Mouse (Mus musculus) cerebellum, adult 8-10 months (tissue): ENCODE results near the gene Neo1.

ENCODE experiments used
- DNase-seq: peaks from one replicate; pipeline ENCODE4 v3.0.0; 2022

Gene Neo1

DNA sequence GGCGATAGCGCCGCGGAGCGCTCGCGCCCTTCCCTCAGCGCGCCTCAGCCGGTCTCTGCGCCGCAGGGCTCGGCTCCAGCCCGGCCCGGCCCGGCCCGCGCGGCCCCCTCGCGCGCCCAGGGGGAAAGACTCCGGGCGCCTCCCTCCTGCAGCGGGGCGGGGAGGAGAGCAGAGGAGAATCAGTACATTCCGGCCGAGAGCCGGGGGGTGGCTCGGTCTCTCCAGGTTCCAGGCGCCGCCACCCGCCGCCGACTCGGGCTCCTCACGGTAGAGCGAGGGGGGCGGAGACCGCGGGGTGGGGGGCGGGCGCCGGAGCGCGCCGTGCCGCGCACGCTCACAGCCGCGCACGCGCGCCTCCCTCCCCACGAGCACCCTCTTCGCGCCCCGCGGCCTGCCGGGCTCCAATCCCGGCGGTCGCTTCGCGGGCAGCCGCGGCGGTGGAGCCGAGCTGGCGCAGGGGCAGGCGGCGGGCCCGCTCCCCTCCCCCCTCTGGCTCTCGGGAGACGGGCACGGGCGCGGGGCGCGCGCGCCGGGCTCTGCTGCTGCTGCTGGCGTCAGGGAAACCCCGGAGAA, at the start of gene Neo1:
Gene Neo1, minus strand, starts transcription at position 283 of the 573 bp plus-strand sequence.
- DNase-seq: peak; percentile 94

DNA sequence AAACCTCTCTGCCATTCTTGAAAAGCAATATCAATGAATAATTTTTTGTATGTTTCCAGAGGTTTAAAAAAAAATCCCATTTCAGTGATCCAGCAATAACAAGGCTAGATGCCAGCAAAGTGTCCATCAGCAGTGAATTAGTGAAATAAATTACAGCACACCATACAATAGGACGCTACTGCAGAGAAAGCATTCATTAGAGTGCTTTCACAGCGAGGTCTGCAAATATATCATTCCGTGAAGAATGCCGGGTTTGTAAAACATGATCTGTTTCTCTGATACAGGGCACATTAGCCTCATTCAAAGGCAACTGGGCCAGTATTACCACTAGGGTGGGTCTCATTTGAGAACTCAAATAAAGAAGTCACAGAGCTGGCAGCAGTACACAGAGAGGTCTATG, 39.4 kb upstream of the Neo1 start:
- no peak for DNase-seq

DNA sequence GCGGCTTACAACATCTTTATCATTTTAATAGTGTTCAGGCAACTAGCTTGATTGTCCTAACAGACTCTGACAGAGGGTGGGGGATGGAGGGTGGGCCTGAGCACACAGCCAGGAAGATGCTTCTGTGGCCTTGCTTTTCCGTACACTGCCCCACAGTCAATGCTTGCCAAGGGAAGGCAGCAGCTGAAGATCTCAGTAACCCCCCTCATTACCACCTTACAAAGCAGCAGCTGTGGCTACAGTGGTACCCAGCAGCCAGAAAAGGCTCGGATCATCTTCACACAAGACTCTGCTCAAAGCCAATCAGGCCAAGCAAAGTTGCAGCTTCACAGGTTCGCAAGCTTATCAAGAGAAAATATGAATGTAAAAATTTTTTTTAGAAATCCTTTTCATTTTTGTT, 37.6 kb upstream of the Neo1 start:
- DNase-seq: no peak

DNA sequence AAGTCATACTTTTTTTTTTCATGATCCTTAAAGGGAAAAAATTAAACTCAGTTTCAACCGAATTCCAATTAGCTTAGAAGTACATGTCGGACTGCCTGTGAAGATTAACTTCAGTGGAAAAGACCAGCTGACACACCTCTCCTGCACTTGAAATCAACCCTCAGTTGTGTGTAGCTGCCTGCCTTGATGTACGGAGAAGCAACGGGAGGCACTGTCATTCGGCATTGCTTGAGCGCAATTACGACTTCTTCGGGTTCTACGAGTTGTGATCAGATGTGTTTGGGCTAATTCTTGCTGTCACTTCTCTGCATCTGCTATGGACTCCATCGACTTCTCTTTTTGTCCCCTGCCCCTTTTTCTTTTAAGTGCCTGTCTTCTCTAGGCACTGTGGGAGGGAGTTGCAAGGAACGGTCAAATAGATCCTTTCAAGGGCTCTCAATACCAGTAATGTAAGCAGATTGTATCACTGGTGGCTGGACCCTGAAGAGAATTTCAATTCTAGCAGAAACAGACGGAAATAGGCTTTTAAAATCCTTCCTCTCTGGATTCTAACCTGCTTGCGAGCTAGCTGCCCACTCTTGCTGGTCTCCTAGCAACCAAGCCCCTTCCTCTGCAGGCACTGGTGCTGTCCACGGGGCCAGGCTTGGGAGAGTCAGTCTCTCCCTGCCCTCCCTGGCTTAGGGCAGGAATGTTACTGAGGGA, 36.0 kb upstream of the Neo1 start:
- no peak for DNase-seq

DNA sequence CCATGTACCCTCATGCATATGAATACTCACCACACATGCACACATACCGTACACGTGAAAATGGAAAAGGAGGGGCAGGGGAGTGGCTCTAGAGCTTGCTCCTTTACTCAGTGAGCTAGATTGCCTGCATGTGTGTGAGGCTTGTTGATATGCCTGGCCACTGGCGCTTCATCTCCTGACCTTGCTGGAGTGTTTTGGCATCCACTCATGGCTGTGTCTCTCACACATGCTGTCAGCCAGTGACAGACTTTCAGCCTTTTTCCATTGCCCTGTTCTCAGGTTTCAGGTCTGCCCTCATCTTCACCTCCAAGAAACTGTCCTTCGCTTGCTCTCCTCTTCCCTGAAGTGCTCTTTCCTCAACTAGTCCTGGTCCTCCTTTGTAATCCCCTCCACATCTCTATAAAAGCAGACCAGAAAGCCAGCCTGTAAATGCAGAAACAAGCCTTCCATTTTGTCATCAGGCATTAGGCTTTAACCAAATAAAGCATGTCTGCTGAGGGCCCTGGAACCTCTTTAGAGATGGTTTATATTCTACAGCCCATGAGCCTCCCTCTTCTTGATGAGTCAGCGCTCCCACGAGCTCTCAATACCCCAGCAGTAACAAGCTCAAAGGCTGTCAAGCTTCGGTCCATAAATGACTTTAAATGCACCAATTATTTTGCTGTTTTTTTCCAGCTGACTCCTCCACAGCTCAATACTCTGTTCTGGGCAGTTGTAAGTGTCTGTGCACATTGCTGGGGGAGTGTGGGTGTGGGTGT, 35.2 kb upstream of the Neo1 start:
- no peak for DNase-seq

DNA sequence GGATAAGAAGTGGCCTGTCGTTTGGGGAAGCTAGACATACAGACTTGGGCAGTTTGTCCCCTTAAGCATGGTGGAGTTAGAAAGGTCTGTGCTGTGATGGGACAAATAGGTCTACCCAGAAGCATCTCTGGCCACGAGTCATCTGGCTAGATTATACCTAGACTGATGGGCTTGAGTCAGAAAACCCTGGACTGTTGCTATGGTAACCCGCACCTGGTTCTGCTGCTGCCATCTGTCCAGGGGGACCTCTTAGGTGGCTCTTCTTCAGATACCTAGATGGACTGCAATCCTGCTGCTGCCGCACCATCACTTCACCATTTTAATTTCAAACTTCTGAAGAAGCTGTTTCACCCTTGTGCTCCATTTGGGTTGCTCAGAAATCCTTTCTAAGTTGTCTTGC, 34.0 kb upstream of the Neo1 start:
- no peak for DNase-seq

DNA sequence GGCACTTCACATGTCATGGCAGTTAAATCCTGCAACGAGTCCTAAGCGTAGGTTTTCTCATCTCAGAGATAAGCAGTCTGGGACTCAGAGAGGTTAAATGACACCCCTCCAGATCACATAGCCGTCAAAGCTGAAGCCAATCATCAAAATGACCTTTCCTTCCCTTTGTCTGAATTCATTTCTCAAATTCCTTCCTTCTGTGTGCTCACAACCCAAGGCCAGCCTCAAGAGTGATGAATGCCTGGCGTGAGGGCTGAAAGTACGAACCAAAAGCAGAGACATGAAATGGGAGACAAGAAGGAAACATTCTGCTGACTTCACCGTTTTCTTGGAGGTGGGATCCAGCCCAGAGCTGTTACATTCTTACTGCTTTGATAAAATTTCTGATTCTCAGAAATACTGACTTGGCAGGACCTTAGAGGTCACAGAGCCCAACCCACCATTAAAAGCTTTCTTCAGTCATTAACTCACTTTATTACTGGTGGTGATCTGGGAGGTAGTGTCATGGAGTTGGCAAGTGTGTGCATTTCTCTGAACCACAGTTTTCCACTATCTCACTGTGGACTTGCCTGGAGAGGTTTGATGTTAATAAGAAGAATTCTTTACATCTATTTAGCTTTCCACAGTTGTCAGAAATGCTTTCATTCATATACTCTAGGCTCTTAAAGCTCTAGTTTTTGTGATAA, 29.5 kb upstream of the Neo1 start:
- DNase-seq: no peak

DNA sequence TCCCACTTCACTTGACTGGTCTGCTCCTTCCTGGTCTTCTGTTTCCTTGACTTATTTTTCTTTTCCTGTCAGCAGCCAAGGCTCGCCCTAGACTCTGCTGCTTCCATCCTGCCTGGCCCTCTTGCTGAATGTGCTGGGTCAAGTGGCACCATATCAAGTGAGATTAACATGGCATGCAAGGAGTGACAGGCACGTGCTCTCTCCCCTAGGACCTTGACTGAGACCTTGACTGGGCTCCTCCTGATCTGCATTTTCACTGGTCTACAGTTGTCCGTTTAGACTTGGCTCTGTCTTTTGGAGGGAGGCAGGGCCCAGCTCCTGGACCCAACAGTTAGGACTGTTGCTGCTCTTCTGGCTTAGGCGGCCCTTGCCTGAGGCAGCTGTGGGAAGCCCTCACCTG, 26.2 kb upstream of the Neo1 start:
- DNase-seq: no peak

DNA sequence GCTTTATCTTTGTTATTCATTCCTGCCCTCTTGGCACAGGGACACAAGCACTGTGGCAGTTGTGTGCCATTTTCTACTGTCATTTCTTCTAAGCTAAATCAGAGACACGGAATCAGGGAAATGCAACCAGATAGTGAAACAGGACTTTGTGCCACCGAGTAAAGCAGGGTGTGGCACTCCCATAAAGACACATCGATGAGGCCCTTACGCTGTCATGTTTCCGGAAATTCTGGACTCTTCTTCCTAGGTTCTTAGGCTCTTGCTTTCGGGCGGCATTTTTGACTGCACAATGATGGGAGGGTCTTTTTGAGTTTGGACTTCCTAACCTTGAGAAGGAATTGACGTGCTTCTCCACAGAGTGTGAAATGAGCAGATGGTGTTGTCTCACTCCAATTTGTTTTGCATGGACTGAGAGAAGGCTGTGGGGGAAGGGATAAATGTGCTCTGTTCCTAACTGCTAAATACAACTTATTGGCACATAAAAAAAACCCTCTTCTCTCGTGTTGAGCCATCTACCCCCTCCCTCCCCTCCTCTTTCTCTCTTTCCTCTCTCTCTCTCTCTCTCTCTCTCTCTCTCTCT, 23.9 kb upstream of the Neo1 start:
- DNase-seq: no peak

DNA sequence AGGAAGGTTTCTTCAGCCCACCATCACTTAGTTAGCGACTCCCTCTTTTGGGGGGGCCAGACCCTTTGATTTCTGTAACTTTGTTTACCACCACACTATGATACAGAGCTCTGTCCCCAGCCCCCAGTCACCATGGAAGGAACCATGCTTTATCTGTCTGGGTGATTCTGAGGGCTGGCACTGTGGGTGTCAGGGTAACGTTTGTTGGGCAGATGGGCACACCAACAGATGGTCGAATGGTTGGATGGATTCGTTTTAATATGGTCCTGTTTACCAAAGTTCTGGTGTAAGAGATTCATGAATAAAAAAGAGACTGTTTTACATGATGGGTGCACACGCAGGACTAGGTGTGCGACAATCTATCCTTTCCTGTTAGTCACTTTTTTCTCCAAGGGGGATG, 22.9 kb upstream of the Neo1 start:
- no peak for DNase-seq

DNA sequence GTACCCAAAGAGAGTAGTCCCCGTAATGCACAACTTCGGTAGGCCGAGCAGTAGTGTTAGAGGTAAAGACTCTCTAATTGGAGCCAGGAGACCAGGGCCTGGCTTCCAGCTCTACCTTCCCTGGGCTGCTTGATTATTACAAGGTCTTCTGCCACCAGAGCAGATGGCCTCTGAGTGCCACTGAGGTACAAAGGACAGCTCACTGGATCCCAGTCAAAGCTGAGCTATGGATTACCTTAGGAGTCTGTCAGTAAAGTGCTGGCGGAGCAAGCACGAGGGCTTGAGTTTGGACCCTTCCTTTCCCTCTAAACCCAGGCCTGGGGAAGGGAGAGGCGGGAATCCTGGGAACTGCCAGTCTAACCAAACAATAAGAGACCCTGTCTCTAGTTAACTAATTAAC, 21.8 kb upstream of the Neo1 start:
- no peak for DNase-seq

DNA sequence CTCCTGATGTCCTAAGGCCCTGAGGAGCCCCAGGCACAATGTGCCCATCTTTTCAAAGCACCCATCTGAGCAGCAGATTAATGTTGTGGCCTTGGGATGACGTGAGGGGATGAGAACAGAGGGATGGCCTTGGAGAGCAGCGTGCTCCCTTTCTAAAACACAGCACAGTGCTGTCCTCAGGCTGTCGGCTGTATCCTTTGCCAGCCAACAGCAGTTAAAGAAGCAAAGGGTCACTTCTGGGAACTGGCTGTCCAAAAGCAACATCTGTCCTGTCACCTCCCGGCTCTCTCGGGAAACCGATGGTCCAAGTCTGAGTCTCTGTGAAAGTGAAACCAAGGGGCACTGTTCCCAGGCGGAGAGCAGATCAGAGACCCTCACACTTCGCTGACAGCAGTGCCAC, 20.0 kb upstream of the Neo1 start:
- no peak for DNase-seq

DNA sequence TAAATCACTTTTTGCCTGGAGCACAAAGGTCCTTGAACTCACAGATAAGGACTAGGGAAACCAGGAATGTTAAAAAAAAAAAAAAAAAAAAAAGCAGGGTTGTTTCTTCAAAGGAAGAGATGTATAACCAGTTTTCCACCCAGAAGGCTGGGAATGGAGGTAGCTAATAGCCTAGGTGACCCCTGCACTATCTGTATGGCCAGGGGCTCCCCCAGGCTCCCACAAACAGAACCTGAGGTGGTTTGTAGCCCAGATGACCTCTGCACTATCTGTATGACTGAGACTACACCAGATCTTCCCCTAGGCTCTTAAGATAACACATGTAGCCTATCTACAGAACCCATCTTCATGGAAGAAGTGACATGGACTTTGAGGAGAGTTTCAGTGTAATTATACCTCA, 5.6 kb upstream of the Neo1 start:
- DNase-seq: no peak

DNA sequence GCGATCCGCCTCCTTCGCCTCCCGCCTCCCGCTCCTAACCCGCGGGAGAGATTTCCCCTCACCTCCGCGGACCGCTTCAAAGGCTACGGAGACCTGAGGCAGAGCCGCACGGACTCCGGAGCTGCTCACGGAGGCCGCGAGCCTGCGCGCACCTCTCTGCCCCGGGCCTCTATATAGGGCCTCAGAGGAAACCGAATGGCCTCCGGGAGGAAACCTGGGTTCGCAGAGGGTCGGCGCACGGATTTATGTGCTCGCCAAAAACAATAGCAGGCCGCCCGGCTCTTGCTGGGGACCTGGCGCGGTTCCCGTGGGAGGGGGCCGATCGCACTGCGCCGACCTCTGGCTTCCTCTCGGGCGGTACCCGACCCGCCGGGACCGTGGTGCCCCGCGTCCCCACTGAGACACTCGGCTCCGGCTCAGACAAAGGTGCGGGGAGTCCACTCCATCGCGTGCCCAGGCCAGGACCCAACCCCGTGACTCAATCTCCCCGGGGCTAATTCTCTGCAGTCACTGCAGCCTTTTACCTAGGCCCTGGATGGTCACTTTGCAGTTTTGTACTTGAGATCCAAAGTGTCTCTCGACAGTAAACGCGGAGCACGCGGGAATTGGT, 596 bp upstream of the Neo1 start:
- DNase-seq: no peak

DNA sequence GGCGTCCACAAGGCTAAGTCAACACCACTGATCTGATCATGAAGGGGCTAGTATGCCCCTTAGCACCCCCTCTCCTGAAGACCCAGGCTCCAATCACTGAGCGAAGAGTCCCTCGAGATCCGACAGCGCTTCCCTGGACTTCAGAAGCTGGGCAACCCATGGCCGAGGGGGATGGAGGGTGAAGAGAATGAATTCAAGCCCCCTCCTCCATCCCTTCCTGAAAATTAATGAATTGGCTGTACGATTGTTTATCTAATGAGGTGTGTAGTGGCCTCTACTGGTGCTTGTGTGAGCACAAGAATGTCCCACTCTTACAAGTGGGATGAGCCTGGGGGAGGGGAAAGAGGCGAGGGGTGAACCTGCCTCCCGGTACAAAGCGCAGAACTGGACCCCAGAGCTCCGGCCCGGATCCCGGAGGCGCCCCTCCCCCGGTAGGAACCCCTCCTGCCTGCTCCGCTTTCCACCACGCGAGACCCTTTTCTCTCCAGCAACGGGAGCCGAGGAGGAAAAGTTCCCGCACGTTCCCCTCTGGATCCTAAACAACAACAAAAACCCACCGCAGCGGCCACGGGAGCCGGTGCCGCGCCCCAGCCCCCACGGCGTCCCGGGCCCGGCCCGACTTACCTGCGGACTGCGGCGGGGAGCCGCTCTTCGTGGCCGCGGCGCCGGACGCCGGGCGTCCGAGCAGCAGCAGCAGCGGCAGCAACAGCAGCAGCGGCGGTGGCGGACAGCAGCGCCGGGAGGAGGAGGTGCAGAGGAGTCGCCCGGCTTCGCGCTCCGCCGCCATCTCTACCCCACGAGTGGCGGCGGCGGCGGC, 691 bp downstream of the Neo1 start:
- DNase-seq: peak; percentile 38

DNA sequence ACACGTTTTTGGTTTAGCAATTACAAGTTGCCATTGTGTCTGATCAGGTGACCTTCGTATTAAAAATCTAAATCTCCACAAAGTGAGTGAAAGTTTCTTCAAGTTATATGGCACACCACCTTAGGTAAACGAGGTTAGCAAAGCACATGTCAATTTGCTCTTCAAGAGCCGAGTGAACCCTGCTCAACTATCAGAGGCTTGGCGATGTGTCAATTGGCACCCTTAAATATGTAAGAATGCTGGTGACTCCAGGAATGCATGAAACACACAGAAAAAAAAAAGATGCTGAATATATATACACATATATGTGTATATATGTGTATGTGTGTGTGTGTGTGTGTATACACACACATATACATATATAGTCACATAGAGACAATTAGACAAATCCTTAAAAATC, 1.4 kb downstream of the Neo1 start:
- DNase-seq: no peak

DNA sequence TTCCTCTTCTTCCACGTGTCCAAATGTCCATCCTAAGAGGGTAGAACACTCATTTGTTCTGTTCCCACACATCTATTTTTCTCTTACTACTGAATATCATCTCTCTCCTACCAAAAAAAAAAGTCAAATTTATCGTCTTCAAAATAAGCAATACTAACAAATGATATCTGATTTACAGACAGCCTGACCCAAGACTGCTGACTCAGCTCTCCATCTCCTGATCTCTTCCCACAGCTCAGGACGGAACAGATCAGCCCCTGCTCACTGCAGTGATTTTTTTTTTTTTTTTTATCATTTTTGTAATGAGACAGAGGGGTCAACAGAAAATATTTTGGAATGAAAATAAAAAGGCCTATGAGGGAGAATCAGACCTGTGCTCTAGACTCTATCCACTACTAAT, 2.7 kb downstream of the Neo1 start:
- no peak for DNase-seq

DNA sequence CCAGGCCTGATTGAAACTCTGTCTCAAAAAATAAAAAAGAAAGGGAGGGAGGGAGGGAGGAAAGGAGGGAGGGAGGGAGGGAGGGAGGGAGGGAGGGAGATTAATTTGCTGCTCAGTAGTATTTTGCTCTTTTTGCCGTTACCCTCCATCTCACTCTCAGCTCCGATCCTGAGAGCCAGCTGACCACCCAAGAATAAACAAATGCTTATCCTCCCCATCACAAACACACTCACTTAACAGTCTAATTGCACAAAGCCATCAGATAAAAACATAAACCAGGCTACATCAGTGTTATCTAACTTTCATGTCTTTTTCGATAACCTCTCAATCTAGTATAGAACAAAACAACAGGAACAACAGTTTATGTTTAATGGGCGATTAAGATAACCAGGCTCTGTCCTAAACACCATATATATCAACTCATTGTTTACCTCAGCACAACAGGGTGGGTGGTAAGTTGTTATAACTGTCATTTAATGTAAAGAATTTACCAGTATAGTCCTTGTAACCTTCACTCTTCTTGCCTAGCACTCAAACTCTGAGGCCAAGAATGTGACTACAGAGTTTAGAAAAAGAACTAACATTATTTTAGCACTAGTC, 11.9 kb downstream of the Neo1 start:
- DNase-seq: no peak

DNA sequence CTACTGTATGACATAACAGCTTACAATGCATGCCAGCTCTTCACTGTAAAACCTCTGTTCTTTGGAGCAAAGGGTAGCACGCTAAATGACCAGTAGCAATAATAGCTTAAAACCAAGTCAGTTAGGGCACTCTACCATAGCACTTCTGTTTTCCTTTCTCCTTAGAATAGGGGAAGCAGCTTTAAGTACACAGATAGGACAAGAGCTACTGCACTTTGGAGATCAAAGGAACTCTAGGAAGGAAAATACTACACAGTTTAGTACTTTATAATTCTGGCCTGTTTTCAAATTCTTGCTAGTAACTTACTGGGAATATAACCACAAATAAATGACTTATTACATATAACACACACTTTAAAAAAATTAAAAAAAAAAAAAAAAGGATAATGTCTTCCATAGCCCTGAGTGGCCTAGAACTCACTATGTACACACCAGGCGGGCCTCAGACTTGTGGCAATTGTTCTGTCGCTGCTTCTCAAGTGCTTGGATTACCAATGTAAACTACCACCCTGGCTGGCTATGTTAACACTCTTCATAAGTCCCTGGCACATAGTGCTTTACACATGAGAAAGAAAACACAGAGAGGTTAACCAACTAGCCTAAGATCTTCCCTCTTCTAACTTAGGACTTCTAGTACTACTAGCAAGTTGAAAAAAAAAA, 20.1 kb downstream of the Neo1 start:
- DNase-seq: no peak

DNA sequence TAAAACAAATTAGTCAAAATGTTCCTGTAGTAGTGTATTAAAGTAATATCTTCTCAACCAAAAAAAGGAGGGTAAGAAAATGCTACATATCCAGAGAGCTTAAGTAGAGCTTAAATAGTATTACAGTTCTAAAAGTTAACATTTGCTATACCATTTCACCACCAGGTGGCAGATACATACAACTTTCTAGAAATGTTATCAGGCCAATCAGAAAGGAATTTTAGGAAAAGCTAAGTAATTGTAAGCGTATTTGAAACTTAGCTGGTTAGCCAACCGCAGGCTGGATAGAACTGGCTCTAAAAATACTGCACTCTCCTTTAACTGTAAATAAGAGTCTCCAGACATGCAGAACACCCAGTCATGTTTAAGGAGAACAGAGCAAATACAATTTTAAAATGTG, 22.9 kb downstream of the Neo1 start:
- peak; percentile 41 for DNase-seq
